Mouse (Mus musculus) heart, adult 18-20 months (tissue): Measurements from ENCODE around the gene Olfr460. TPM values are rescaled to one million over a fixed set of nuclear protein-coding genes. Genes with fewer than 3 reads are reported as not detected.
"Not testable (repeated sequence)": the region's sequence is repeated elsewhere in the genome, so short reads cannot be mapped to it uniquely, and the experiment has no call there.

ENCODE experiments used
- DNase-seq, 2 experiments: peaks; one replicate each; pipeline ENCODE4 v3.0.0; 2021 to 2022; ENCODE audit warnings: mixed read lengths in 1 of 2
- long read RNA-seq, 2 experiments: library from polyadenylated mRNA; stranded (forward); transcript quantifications; one replicate each; pipeline ENCODE4 v2.0.0; 2021
- total RNA-seq, 2 experiments: library from RNA; stranded (reverse); gene quantifications; 2 replicates each; pipeline ENCODE4 v1.2.3; 2021

Olfr460 gene
- total RNA-seq = not detected
- long read RNA-seq, experiment 1 = 0 reads
- long read RNA-seq, experiment 2 = 0 reads

DNA sequence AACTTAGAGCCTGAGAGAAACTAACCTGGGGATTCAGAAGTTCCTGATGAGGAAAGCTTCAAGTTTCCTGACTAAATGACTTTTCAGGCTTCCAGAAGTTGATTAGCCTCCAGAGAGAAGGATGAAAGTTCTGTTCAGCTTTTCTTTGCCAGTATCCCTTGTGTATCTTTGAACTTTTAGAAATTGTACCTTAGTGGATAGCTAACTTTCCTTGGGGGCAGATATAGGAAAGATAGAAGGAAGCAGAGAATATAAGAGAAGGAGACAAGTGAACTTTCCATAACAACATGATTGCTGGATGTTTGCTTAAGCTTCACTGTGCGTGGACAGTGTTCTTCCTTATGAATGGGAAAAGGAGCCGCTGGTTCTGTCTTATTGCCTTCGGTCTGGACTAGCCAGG lies at the start of gene Olfr460:
Gene Olfr460 (plus strand): TSS at position 301 of the 400 bp plus-strand sequence.
- DNase-seq = no peak

DNA sequence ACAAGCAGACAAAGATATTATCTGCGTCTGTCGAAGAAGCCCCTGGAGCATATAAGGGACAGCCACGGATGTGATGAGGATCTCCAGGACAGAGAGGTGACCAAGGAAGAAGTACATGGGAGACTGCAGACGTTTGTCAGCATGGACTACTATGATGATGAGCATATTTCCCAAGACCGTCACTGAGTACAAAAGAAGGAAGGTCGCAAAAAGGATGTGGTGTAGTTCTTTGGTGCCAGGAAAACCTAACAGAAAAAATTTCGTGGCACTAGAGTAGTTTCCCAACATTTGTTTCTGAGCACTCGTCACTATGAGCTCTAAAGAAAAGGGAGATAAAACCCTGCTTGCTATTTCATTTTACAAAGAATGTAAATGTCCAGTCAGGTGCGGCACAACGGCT lies 24.6 kb upstream of the Olfr460 start:
- no peak for DNase-seq

DNA sequence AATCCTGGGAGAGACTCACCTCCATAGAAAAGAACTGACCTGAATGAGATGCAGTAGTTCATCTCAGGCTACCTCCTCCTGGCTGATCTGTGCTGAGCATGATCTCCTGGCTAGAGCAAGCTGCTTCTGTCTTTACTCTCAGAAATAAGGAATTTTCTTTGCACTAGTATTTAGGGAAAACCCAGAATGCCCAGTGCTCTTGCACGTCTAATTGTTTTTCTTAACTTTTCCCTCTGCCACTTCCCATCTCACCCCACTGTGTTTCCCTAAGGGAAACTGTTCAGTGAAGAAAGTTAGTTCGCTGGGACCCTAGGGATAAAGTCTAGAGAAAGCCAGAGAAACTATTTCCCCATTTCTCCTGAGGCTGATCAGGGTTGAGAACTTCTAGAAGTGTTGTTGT lies 14.3 kb upstream of the Olfr460 start, which contains the start of gene Olfr461:
Gene Olfr461 (minus strand): TSS at position 101 of the 400 bp plus-strand sequence.
- DNase-seq = no peak

DNA sequence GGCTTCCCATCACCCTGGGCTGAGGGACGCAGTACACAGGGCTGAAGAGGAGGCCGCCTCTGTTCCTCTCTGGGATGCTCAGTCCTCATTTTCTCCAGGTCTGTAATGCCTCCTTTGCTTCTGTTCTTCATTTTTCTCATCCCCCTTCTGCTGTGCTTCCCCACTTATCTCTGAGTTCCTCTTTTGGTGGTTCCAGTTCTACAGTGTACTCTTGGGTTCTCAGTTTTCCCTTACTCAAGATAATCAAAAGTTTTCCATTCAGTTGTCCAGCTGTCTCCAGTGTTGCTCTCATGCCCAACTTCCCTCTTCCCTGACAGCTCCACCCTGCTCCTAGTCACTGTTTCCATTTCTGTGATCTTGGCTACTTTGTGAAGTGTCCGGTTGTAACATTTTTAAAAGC lies 4.3 kb downstream of the Olfr460 start:
- peak in 1 of 2 experiments; percentile 38 for DNase-seq

DNA sequence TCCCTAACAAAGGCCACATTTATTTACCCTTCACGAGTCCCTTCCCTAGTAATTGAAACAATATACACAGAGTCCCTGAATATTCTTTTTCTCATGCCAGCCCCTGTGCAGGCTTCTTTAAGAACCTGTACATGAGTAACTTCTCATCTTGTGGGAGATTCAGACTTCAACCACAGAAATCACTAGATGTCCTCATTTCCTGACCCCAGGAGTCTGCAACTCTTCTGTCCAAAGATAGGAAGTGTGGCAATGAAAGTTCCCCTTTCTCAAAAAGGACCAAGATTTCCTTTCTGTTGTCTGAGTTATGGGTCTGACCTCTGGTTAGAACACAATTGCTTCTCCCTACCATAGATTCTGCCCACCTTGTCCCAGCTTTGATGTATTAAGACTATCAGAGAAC lies 7.0 kb downstream of the Olfr460 start:
- peak; percentile 5 to 37 for DNase-seq

DNA sequence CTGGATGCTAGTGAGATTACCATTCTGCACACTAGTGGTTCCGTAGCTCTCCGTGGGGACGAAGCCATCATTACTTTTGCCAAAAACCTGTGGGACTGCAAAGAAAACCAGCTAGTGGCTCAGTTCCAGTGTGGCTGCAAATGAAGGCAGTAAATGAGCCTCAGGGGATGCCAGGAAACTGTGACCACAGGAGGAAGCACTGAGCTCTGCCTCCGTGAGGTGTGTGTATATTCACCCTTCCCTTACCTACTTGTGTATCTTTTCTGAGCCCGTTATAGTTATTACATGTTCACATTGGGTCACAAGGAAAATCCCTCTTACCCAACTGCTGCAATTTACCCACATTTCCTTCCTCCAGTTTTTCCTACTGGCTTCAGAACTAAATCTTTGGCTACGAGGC lies 15.0 kb downstream of the Olfr460 start:
- DNase-seq = no peak

DNA sequence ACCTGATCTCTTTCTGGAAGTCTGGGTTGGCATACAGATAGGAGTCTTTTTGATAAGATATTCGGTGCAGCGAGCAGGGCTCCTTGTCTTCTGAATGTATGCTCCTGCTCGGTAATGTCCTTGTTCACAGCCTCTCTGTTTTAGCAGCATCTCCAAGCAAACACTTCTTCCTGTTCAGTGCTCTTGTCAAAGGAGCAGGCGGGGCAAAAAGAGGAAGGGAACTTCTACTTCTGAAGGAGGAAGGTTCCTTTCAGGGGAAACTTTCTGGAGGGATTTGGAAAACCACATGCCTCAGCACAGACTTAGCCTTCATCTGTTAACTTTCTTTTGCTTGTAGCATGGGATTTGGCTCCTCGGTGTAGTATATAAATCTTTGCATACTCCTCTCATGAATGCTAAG lies 16.4 kb downstream of the Olfr460 start, which contains the start of gene Clec5a:
Gene Clec5a (minus strand): TSS at position 177 of the 400 bp plus-strand sequence.
- DNase-seq = peak; percentile 4 to 14

DNA sequence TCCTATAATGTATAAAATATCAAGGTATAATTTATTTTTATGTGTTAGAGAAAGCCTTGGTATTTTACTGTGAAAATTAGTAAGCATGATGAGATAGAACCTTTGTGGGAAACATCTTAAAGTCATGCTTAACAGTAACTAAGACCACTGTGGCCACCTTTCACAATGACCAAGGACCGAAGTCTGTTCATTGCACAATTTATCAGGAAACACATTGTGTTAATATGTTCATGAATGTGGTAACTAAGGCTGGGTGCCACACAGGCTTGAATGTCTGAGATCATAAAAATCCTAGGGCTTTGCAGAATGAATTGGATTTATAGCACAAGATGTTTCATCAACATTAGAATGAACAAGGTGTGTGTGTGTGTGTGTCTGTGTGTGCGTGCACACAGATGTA lies 19.1 kb downstream of the Olfr460 start:
- no peak for DNase-seq

DNA sequence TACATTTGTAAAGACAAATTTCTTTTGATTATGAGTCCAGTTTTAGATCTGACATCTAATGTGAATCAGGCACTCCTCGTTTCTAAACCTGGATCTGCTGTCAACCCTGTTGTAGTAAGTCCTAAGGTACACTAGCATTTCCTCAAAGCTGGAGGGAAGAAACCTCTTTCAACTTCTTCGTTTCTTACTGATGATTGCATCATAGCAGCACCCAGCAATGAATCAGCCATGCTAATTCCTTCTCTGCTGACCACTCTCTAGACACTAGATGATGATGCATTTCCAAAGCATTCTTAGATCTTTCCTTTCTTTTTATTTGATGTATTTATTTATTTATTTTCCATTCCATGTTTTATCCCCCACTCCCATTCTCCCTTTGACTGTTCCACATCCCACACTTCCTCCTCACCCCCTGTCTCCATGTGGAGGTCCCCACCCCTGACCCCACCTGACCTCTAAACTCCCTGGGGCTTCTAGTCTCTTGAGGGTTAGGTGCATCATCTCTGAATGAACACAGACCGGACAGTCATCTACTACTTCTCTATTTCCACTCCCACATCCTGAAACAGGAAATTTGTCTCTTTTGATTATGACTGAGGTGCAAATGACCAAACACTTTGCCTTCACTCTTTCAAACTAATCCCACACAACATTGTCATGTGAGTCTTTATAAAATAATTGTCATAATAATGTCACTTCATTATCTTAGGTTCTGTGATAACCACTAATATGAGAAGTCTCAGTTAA lies 25.7 kb downstream of the Olfr460 start:
- no peak for DNase-seq

DNA sequence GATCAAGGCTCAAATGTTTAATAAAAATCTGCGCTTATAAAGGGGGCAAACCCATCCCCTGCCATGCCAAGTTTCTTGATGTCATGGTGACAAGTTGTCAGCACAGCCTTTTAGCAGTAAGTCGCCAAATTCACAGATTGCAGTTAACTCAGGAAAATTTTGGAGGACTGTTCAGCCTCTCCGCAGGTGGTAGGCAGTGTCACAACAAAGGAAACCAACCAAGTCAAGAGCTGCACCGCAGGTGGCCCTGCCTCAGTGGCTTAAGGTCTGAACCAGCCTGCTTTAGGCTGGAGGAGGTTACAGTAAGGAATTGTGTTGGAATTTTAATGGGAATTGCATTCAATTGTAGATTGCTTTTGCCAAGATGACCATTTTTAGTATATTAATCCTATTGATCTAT lies 29.3 kb downstream of the Olfr460 start:
- not testable (repeated sequence) for DNase-seq

DNA sequence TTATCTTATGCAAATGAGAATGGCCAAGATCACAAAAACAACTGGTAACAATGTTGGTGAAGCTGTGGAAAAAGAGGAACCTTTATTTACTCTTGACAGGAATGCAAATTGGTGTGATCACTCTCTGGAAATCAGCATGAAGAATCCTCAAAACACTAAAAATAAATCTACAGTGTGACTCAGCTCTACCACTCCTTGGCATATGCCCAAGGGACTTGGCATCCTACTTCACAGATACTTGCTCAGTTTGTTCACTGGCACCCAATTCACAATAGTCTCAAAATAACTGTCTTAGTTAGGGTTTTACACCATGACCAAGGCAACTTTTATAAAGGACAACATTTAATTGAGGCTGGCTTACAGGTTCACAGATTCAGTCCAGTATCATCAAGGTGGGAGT lies 38.1 kb downstream of the Olfr460 start:
- DNase-seq = peak; percentile 28 to 39

DNA sequence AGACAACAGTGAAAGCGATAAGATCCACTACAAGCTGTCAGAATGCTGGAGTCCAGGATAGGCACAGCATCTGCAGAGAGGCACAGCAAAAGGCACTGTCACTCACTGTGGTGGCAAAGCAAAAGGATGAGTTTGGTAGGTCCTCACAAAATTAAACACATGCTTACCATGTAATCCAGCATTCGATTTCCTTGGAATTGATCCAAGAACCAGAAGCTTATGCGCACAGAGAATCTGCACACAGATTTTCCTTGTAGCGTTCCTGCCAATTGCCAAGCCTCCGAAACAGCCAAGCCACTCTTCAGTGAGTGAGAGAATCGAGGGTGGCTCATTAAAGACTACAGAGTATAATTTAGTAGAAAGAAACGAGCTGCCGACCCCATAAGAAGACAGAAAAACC lies 41.0 kb downstream of the Olfr460 start:
- no peak for DNase-seq

DNA sequence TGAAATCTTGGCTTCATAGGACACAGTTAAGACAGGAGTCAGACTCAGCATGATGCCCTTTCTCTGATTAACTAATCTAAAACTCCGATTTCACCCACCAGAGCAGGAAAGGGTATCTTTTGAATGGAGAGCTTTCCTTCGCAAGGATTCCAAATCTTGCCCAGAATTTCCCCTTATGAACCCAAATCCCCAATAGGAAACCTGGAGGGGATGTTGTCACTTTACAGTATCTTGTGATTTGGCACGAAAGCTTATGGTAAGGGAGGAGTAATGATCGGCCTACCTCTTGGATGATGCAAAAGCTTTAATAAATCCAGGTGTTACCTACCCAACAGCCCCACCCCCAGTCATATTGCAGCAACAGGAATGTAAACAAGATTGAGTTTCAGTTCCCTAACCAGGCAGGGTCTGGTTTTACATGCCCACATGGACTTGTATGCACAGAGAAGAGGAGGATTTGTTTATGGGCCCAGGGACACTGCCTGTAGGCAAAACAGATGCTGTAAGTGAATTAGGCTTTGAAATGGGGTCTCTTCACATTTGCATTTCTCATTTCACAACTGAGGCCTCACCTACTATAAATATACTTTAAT lies 44.1 kb downstream of the Olfr460 start, which contains the start of gene Tas2r138:
Gene Tas2r138 (minus strand): TSS at position 51 of the 593 bp plus-strand sequence.
- DNase-seq = no peak

DNA sequence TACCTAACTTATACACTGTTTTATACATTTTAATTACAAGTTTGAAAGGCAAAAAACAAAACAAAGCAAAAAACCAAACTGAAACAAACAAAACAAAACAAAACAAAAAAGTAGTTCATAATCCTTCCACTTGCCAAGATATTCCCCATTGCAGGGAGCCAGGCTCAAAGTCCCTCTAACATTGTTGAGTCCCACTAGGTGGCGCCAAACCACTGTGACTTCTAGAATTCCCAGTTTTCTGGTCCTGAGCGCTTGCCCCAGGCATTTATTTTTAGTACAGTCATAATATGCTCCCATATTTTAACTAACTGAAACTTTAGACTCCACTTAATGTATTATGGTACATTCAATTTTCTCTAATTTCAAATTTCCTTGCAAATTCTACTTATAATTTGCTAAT lies 48.7 kb downstream of the Olfr460 start:
- peak; percentile 27 to 78 for DNase-seq

Other genes starting within 250 kb of the Olfr460 start
- gene Agk, start 244.3 kb upstream of the Olfr460 start, total RNA-seq = 10 to 100 TPM; 17.2 to 18.7 TPM
- gene E330009J07Rik, start 133.4 kb upstream of the Olfr460 start, total RNA-seq = 1 to 10 TPM; 4.0 to 4.3 TPM
- not detected for gene Wee2, start 130.4 kb upstream of the Olfr460 start, total RNA-seq
- 10 to 100 TPM; 31.9 to 32.3 TPM for gene Ssbp1, start 98.1 kb upstream of the Olfr460 start, total RNA-seq
- not detected for gene Tas2r137, start 78.3 kb upstream of the Olfr460 start, total RNA-seq
- not detected for gene Tas2r108, start 76.0 kb upstream of the Olfr460 start, total RNA-seq
- gene Prss37, start 50.0 kb upstream of the Olfr460 start, total RNA-seq = not detected
- not detected for gene Olfr461, start 14.4 kb upstream of the Olfr460 start, total RNA-seq
- under 1 TPM; 0.54 to 0.92 TPM for gene Clec5a, start 16.3 kb downstream of the Olfr460 start, total RNA-seq
- gene Tas2r138, start 43.8 kb downstream of the Olfr460 start, total RNA-seq = not detected
- under 1 TPM; 0.10 to 0.12 TPM for gene Mgam, start 59.3 kb downstream of the Olfr460 start, total RNA-seq